Mouse (Mus musculus) thymus, postnatal 4 days (tissue): ENCODE results near the gene Myh7.
"Not testable (repeated sequence)": the region's sequence is repeated elsewhere in the genome, so short reads cannot be mapped to it uniquely, and the experiment has no call there.

Experiments
- DNase-seq: peaks from one replicate; pipeline ENCODE4 v3.0.0; 2021

Myh7 gene

GRCm38 (mm10) chr14:54994136-54994868 lies at the start of gene Myh7:
Gene Myh7, minus strand, starts transcription at chr14:54994626.
- no peak for DNase-seq

- DNase-seq = not testable (repeated sequence)
Observed at GRCm38 (mm10) chr14:55043694-55044093, 49.3 kb upstream of the Myh7 start.

GRCm38 (mm10) chr14:55032695-55033225 lies 38.3 kb upstream of the Myh7 start:
- DNase-seq = no peak

- DNase-seq = peak; percentile 66
Observed at GRCm38 (mm10) chr14:55029034-55029698, 34.7 kb upstream of the Myh7 start.

GRCm38 (mm10) chr14:55028333-55028835 lies 34.0 kb upstream of the Myh7 start:
- DNase-seq = no peak

GRCm38 (mm10) chr14:55027653-55028052 lies 33.2 kb upstream of the Myh7 start:
- DNase-seq = no peak

- no peak for DNase-seq
Observed at GRCm38 (mm10) chr14:55027251-55027650, 32.8 kb upstream of the Myh7 start.

- DNase-seq = peak; percentile 54
Observed at GRCm38 (mm10) chr14:55025527-55025926, 31.1 kb upstream of the Myh7 start.

GRCm38 (mm10) chr14:55024236-55024635 lies 29.8 kb upstream of the Myh7 start:
- DNase-seq = peak; percentile 61

GRCm38 (mm10) chr14:55023011-55023410 lies 28.6 kb upstream of the Myh7 start:
- DNase-seq = no peak

- DNase-seq = no peak
Observed at GRCm38 (mm10) chr14:55020394-55020793, 26.0 kb upstream of the Myh7 start.

- no peak for DNase-seq
Observed at GRCm38 (mm10) chr14:55016876-55017275, 22.4 kb upstream of the Myh7 start.

GRCm38 (mm10) chr14:55015767-55016111 lies 21.3 kb upstream of the Myh7 start:
- no peak for DNase-seq

GRCm38 (mm10) chr14:55014991-55015766 lies 20.8 kb upstream of the Myh7 start, which contains the start of gene Ngdn:
Gene Ngdn, plus strand, starts transcription at chr14:55015454.
- DNase-seq = peak; percentile 98

- no peak for DNase-seq
Observed at GRCm38 (mm10) chr14:55014591-55014990, 20.2 kb upstream of the Myh7 start.

- peak; percentile 40 for DNase-seq
Observed at GRCm38 (mm10) chr14:55011116-55011515, 16.7 kb upstream of the Myh7 start.

GRCm38 (mm10) chr14:55008417-55008816 lies 14.0 kb upstream of the Myh7 start:
- no peak for DNase-seq

- DNase-seq = no peak
Observed at GRCm38 (mm10) chr14:55007120-55007908, 12.9 kb upstream of the Myh7 start.

GRCm38 (mm10) chr14:55006541-55006940 lies 12.1 kb upstream of the Myh7 start:
- no peak for DNase-seq

- no peak for DNase-seq
Observed at GRCm38 (mm10) chr14:55005967-55006366, 11.5 kb upstream of the Myh7 start.

- DNase-seq = no peak
Observed at GRCm38 (mm10) chr14:55005506-55005905, 11.1 kb upstream of the Myh7 start.
